Mouse (Mus musculus): ENCODE results near the gene Lmntd1. TPM values are rescaled to one million over a fixed set of nuclear protein-coding genes. Genes with fewer than 3 reads are reported as not detected.

The Lmntd1 gene
- total and polyA plus RNA-seq, 3 experiments, result 0.08 to 0.43 (median 0.26) TPM

- in situ Hi-C loops (cut with MboI; ENCODE audit: low pct_ligation_motif_present, low pct_unique_long_range_greater_than_20kb, low sequenced_read_pairs) (no loop called here), dilution Hi-C loops (cut with MboI; ENCODE audit: extremely low pct_ligation_motif_present, extremely low pct_unique_long_range_greater_than_20kb, low sequenced_read_pairs) (no loop called here)
- no peak for DNase-seq (ENCODE audit: extremely low read depth)
- H3K4me1 ChIP-seq (ENCODE audit: control insufficient read depth in 1 of 2, insufficient read depth in 2 of 2), result peaks cover 0 to 18% of the 10 kb centered on the region in 2 experiments; a peak in 2 of 4 replicates
- H3K27ac ChIP-seq (ENCODE audit: insufficient read depth, low read depth), result no peak overlapping the region
- H3K9me3 ChIP-seq (replicated peaks; ENCODE audit: low read length), result no peaks in the 10 kb centered on the region
- no peaks in the 10 kb centered on the region for H3K36me3 ChIP-seq (replicated peaks in 1 of 2; ENCODE audit: control insufficient read depth in 1 of 2, insufficient read depth in 1 of 2, low read length in 1 of 2)
- no peak overlapping the region for H3K4me3 ChIP-seq (replicated peaks in 1 of 3; ENCODE audit: low read depth in 2 of 3, low read length in 2 of 3, poor library complexity in 1 of 3)
- no peak overlapping the region for H3K9ac ChIP-seq (ENCODE audit: insufficient read depth, low read depth)
- TF ChIP-seq SIN3A (IDR thresholded peaks at IDR 0.05; ENCODE audit: low read length) (no peak), HCFC1 (IDR thresholded peaks at IDR 0.05; ENCODE audit: low read depth, low read length) (no peak), CHD1 (IDR thresholded peaks at IDR 0.05; ENCODE audit: low read depth, low read length) (no peak), CHD2 (IDR thresholded peaks at IDR 0.05; ENCODE audit: low read length) (no peak), ETS1 (conservative IDR thresholded peaks at IDR 0.05; ENCODE audit: low read depth, low read length) (no peak), POLR2AphosphoS2 (IDR thresholded peaks at IDR 0.05; ENCODE audit: low read depth, low read length) (no peak), MXI1 (IDR thresholded peaks at IDR 0.05; ENCODE audit: low read depth, low read length) (no peak), NELFE (IDR thresholded peaks at IDR 0.05; ENCODE audit: low read depth, low read length) (no peak), ZMIZ1 (IDR thresholded peaks at IDR 0.05; ENCODE audit: low read depth, low read length) (no peak), NRF1 (IDR thresholded peaks at IDR 0.05; ENCODE audit: low read depth, low read length) (no peak), EP300 (IDR thresholded peaks at IDR 0.05; ENCODE audit: low read length) (no peak), MAX (IDR thresholded peaks at IDR 0.05; ENCODE audit: low read length) (no peak), RCOR1 (conservative IDR thresholded peaks at IDR 0.05; ENCODE audit: low read depth, low read length) (no peak), JUND (conservative IDR thresholded peaks at IDR 0.05; ENCODE audit: low read depth, low read length) (no peak), CTCF (conservative IDR thresholded peaks at IDR 0.05 in 1 of 2, IDR thresholded peaks at IDR 0.05 in 1 of 2; ENCODE audit: low read depth in 2 of 2, low read length in 2 of 2) (no peak), ZKSCAN1 (IDR thresholded peaks at IDR 0.05; ENCODE audit: borderline replicate concordance, low read depth, low read length) (no peak), BHLHE40 (IDR thresholded peaks at IDR 0.05; ENCODE audit: low read depth, low read length) (no peak), PAX5 (IDR thresholded peaks at IDR 0.05; ENCODE audit: low read length) (no peak)
- no peaks in the 10 kb centered on the region for H3K27me3 ChIP-seq (replicated peaks)
- H3K4me2 ChIP-seq (ENCODE audit: insufficient read depth, low read depth, poor library complexity, severe bottlenecking), result no peak overlapping the region
- no peaks in the 10 kb centered on the region for H3K79me2 ChIP-seq (replicated peaks; ENCODE audit: control insufficient read depth, extremely low read depth, insufficient read depth, poor library complexity, severe bottlenecking)
These were observed 45.4 kb downstream of the Lmntd1 start for GRCm38 (mm10) chr6:145568701-145569100.

GRCm38 (mm10) chr6:145567832-145568231 is 46.3 kb downstream of the Lmntd1 start:
- H3K27me3 ChIP-seq (replicated peaks), result no peaks in the 10 kb centered on the region

More at GRCm38 (mm10) chr6:145567832-145568231, 46.3 kb downstream of the Lmntd1 start:
- Histone ChIP-seq H3K27ac (ENCODE audit: insufficient read depth, low read depth) (no peak overlapping the region), H3K9ac (ENCODE audit: insufficient read depth, low read depth) (no peak overlapping the region), H3K36me3 (replicated peaks in 1 of 2; ENCODE audit: control insufficient read depth in 1 of 2, insufficient read depth in 1 of 2, low read length in 1 of 2) (no peaks in the 10 kb centered on the region), H3K4me1 (ENCODE audit: control insufficient read depth in 1 of 2, insufficient read depth in 2 of 2) (peaks cover 0 to 9% of the 10 kb centered on the region in 2 experiments; a peak in 2 of 4 replicates), H3K4me3 (replicated peaks in 1 of 3; ENCODE audit: low read depth in 2 of 3, low read length in 2 of 3, poor library complexity in 1 of 3) (no peak overlapping the region), H3K4me2 (ENCODE audit: insufficient read depth, low read depth, poor library complexity, severe bottlenecking) (no peak overlapping the region), H3K9me3 (replicated peaks; ENCODE audit: low read length) (no peaks in the 10 kb centered on the region), H3K79me2 (replicated peaks; ENCODE audit: control insufficient read depth, extremely low read depth, insufficient read depth, poor library complexity, severe bottlenecking) (no peaks in the 10 kb centered on the region)
- DNase-seq (ENCODE audit: extremely low read depth), result no peak
- dilution Hi-C loops (cut with MboI; ENCODE audit: extremely low pct_ligation_motif_present, extremely low pct_unique_long_range_greater_than_20kb, low sequenced_read_pairs), result no loop called here
- TF ChIP-seq EP300 (IDR thresholded peaks at IDR 0.05; ENCODE audit: low read length) (no peak), MAFK (IDR thresholded peaks at IDR 0.05; ENCODE audit: insufficient replicate concordance, low read length) (no peak), SMC3 (IDR thresholded peaks at IDR 0.05; ENCODE audit: low read depth, low read length) (no peak), MEF2A (IDR thresholded peaks at IDR 0.05; ENCODE audit: borderline replicate concordance, low read depth, low read length) (no peak), TBP (conservative IDR thresholded peaks at IDR 0.05; ENCODE audit: low read depth, low read length) (no peak), JUN (IDR thresholded peaks at IDR 0.05; ENCODE audit: insufficient read depth, low read depth, low read length) (no peak), HCFC1 (IDR thresholded peaks at IDR 0.05; ENCODE audit: low read depth, low read length) (no peak), MYC (IDR thresholded peaks at IDR 0.05; ENCODE audit: low read depth, low read length) (no peak), CTCF (conservative IDR thresholded peaks at IDR 0.05 in 1 of 2, IDR thresholded peaks at IDR 0.05 in 1 of 2; ENCODE audit: low read depth in 2 of 2, low read length in 2 of 2) (no peak), ELF1 (IDR thresholded peaks at IDR 0.05; ENCODE audit: low read depth, low read length) (no peak)
- in situ Hi-C loops (cut with MboI; ENCODE audit: low pct_ligation_motif_present, low pct_unique_long_range_greater_than_20kb, low sequenced_read_pairs), result no loop called here

Measured in CH12.LX (cell line).